Mouse (Mus musculus): Measurements from ENCODE around the gene Tnik. TPM values are rescaled to one million over a fixed set of nuclear protein-coding genes. Genes with fewer than 3 reads are reported as not detected.
A peak's percentile ranks its signal among the peaks of the same experiment; 100 is the strongest.

The Tnik gene
- polyA plus RNA-seq, 1 experiment from 2014 or later = 10.3 TPM

GRCm38 (mm10) chr3:28591345-28591744 lies 328.3 kb downstream of the Tnik start:
- no peaks in the 10 kb centered on the region for H3K9me3 ChIP-seq (replicated peaks)
- H3K27ac ChIP-seq = no peak overlapping the region
- no peaks in the 10 kb centered on the region for H3K36me3 ChIP-seq
- H3K27me3 ChIP-seq = no peaks in the 10 kb centered on the region
- H3K4me3 ChIP-seq = no peak overlapping the region
- H3K4me2 ChIP-seq = no peak overlapping the region
- peaks cover 8% of the 10 kb centered on the region for H3K4me1 ChIP-seq (replicated peaks)
- no peak for ATAC-seq (replicated peaks; ENCODE audit: insufficient number of reproducible peaks, insufficient read depth, low FRiP score, low read depth)
- no peak overlapping the region for H3K9ac ChIP-seq
- 61% methylated on average over 7 of the region's 7 CpGs for WGBS

DNA sequence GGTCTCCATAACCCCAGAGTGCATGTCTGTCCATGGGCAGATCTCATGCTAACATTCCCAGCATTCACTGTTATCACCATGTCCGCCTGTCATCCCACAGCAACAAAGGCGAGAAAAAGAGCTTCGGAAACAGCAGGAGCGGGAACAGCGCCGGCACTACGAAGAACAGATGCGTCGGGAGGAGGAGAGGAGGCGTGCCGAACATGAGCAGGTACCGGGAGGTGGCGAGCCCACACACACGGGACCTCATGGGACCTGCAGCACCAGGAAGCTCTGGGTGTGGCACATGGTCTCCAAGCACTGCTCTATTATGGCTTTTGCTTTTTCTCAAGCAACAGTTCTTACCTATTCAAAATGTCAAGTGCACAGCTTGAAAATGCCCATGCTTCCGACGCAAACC lies 330.9 kb downstream of the Tnik start:
- 85% methylated on average over 16 of the region's 16 CpGs for WGBS
- Histone ChIP-seq H3K27me3 (no peaks in the 10 kb centered on the region), H3K9ac (no peak overlapping the region), H3K27ac (no peak overlapping the region), H3K4me2 (no peak overlapping the region), H3K4me3 (no peak overlapping the region), H3K4me1 (replicated peaks) (peaks cover 8% of the 10 kb centered on the region), H3K9me3 (replicated peaks) (no peaks in the 10 kb centered on the region), H3K36me3 (peaks cover 4% of the 10 kb centered on the region; the same call in 1 of the 2 replicates)
- no peak for ATAC-seq (replicated peaks; ENCODE audit: insufficient number of reproducible peaks, insufficient read depth, low FRiP score, low read depth)

GRCm38 (mm10) chr3:28599476-28599875 lies 336.5 kb downstream of the Tnik start:
- Histone ChIP-seq H3K27me3 (no peaks in the 10 kb centered on the region), H3K9me3 (replicated peaks) (no peaks in the 10 kb centered on the region), H3K4me3 (no peak overlapping the region), H3K36me3 (peaks cover 9% of the 10 kb centered on the region; the same call in 1 of the 2 replicates), H3K4me1 (replicated peaks) (no peaks in the 10 kb centered on the region; the same call in 1 of the 2 replicates), H3K9ac (no peak overlapping the region), H3K4me2 (no peak overlapping the region), H3K27ac (no peak overlapping the region)
- WGBS = 81% methylated on average over 2 of the region's 2 CpGs
- no peak for ATAC-seq (replicated peaks; ENCODE audit: insufficient number of reproducible peaks, insufficient read depth, low FRiP score, low read depth)

DNA sequence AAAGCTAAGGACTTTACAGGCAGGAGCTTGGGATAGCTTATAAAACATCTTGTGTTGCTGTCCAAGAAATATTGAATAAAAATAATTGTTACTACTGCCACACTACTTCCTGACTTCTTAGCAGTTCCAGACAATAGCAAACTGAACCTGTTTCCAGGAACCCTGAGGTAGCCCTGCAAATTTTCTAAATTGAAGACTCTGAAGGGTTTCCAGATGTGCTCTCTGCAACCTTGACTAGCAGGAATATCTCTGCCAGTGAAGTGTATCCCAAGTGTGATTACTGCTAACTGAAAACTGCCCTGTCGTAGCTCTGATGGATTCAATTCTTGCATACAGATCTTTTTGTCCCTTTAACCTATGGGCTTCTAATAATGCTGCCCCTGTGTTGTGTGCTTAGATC lies 343.7 kb downstream of the Tnik start:
- 53% methylated on average over 1 of the region's 1 CpGs for WGBS
- H3K36me3 ChIP-seq = peaks cover 5% of the 10 kb centered on the region; the same call in 1 of the 2 replicates
- H3K4me3 ChIP-seq = no peak overlapping the region
- H3K9me3 ChIP-seq (replicated peaks) = no peaks in the 10 kb centered on the region
- H3K4me2 ChIP-seq = no peak overlapping the region
- ATAC-seq (replicated peaks; ENCODE audit: insufficient number of reproducible peaks, insufficient read depth, low FRiP score, low read depth) = no peak
- no peak overlapping the region for H3K27ac ChIP-seq
- no peaks in the 10 kb centered on the region for H3K27me3 ChIP-seq
- no peaks in the 10 kb centered on the region for H3K4me1 ChIP-seq (replicated peaks)
- no peak overlapping the region for H3K9ac ChIP-seq

DNA sequence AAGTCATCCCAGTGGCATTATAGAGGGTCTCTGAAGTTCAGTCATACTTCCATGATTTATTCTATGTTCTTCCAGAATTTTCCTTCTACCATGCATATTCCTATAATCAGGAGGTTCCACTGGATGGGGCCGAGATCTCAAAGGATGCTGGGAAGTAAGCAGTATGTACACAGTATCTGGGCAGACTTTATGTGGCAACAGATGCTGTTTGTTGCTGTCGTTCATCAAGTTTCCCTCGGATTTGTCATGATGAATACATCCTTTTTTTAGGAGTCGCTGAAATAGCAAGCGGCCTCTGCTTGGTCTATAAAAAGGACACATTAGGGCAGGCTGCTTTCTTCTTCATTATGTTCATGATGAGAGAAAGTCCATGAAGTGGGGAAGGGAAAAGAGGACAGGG lies 349.3 kb downstream of the Tnik start:
- Histone ChIP-seq H3K4me3 (no peak overlapping the region), H3K4me1 (replicated peaks) (no peaks in the 10 kb centered on the region), H3K27ac (no peak overlapping the region), H3K4me2 (no peak overlapping the region), H3K9ac (no peak overlapping the region), H3K27me3 (no peaks in the 10 kb centered on the region), H3K36me3 (no peaks in the 10 kb centered on the region), H3K9me3 (replicated peaks) (no peaks in the 10 kb centered on the region)
- ATAC-seq (replicated peaks; ENCODE audit: insufficient number of reproducible peaks, insufficient read depth, low FRiP score, low read depth) = no peak
- 77% methylated on average over 5 of the region's 5 CpGs for WGBS

DNA sequence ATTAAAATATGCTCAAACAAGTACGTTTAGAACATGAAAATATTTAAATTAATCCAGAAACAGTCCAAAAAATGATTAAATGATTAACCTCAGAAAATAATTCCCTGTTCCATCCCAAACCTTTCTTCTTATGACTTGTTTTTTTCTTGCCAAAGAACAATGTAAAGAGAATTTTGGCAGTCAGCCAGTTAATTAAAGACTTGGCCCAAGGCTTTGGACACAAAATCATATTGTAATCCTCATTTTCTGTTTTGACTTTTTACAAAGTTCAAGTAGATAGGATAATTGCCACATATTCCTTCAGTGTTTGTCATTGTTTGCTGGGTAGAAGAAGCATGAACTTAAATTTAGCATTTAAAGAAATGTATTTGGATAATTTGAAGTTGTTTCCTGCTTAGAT lies 353.4 kb downstream of the Tnik start:
- ATAC-seq (replicated peaks; ENCODE audit: insufficient number of reproducible peaks, insufficient read depth, low FRiP score, low read depth) = no peak
- no peaks in the 10 kb centered on the region for H3K9me3 ChIP-seq (replicated peaks)
- H3K4me1 ChIP-seq (replicated peaks) = no peaks in the 10 kb centered on the region
- H3K27me3 ChIP-seq = no peaks in the 10 kb centered on the region
- no peaks in the 10 kb centered on the region for H3K36me3 ChIP-seq
- no peak overlapping the region for H3K4me3 ChIP-seq
- 63% methylated on average over 1 of the region's 1 CpGs for WGBS
- no peak overlapping the region for H3K9ac ChIP-seq
- H3K27ac ChIP-seq = no peak overlapping the region
- H3K4me2 ChIP-seq = no peak overlapping the region

DNA sequence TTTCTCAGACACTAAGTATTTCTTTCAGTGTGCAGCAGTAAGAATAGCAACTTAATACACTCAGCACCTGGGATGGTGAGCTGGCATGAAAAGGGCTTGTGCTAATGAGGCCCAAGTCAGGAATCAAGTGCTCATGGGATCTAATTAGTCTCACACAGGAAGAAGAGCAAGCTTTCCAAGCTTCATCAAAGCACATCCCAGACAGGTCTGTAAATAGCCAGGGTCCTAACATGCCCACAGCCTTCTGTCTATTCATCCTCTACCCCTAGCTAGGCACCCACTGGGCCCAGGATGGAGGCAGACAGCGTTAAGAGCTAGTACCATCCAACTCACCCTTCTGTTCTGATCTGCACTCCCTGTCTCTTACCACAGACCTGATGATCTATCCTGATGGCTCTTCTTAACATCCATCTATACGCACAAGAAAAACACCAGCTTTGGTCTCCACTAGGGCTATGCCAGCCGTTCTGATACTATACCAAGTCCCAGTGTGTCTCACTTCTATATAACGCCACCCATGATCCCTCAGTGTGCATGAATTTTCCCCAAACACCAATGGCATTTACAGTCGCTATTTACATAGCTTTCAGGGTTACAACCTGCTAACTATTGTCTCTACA lies 354.1 kb downstream of the Tnik start:
- WGBS = 87% methylated on average over 5 of the region's 5 CpGs
- Histone ChIP-seq H3K4me3 (no peak overlapping the region), H3K27ac (no peak overlapping the region), H3K9ac (no peak overlapping the region), H3K9me3 (replicated peaks) (no peaks in the 10 kb centered on the region), H3K36me3 (no peaks in the 10 kb centered on the region), H3K27me3 (no peaks in the 10 kb centered on the region), H3K4me2 (no peak overlapping the region), H3K4me1 (replicated peaks) (no peaks in the 10 kb centered on the region)
- no peak for ATAC-seq (replicated peaks; ENCODE audit: insufficient number of reproducible peaks, insufficient read depth, low FRiP score, low read depth)

GRCm38 (mm10) chr3:28621792-28622191 lies 358.8 kb downstream of the Tnik start:
- Histone ChIP-seq H3K9ac (no peak overlapping the region), H3K36me3 (peaks cover 5% of the 10 kb centered on the region; the same call in 1 of the 2 replicates), H3K27ac (no peak overlapping the region), H3K9me3 (replicated peaks) (no peaks in the 10 kb centered on the region), H3K4me3 (no peak overlapping the region), H3K27me3 (no peaks in the 10 kb centered on the region), H3K4me1 (replicated peaks) (no peaks in the 10 kb centered on the region), H3K4me2 (no peak overlapping the region)
- ATAC-seq (replicated peaks; ENCODE audit: insufficient number of reproducible peaks, insufficient read depth, low FRiP score, low read depth) = no peak
- 71% methylated on average over 2 of the region's 2 CpGs for WGBS

DNA sequence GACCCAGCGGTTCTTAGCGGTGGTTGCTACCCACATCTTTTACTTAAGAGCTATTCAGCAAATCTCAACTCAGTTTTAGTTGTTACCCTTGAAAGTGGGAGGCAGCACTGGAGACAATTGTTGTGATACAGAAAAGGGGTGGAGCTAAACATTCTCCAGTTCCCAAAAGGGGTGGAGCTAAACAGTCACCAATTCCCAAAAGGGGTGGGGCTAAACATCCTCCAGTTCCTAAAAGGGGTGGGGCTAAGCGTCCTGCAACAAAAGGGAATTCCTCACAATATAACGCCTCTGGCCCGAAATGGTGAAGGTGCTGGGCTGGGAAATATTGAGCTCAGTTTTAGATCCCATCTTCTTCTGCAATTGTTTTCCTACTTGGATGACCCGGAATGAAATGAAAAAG lies 363.8 kb downstream of the Tnik start:
- Histone ChIP-seq H3K4me2 (no peak overlapping the region), H3K27me3 (no peaks in the 10 kb centered on the region), H3K27ac (no peak overlapping the region), H3K9me3 (replicated peaks) (no peaks in the 10 kb centered on the region), H3K4me3 (no peak overlapping the region), H3K4me1 (replicated peaks) (no peaks in the 10 kb centered on the region), H3K36me3 (peaks cover 5% of the 10 kb centered on the region; the same call in 1 of the 2 replicates), H3K9ac (no peak overlapping the region)
- 89% methylated on average over 6 of the region's 6 CpGs for WGBS
- ATAC-seq (replicated peaks; ENCODE audit: insufficient number of reproducible peaks, insufficient read depth, low FRiP score, low read depth) = no peak

- H3K36me3 ChIP-seq = peaks cover 3% of the 10 kb centered on the region; the same call in 1 of the 2 replicates
- no peaks in the 10 kb centered on the region for H3K27me3 ChIP-seq
- no peak overlapping the region for H3K9ac ChIP-seq
- peaks cover 17% of the 10 kb centered on the region for H3K4me1 ChIP-seq (replicated peaks)
- no peaks in the 10 kb centered on the region for H3K9me3 ChIP-seq (replicated peaks)
- H3K4me3 ChIP-seq = no peak overlapping the region
- 33% methylated on average over 4 of the region's 4 CpGs for WGBS
- no peak overlapping the region for H3K4me2 ChIP-seq
- H3K27ac ChIP-seq = peak overlapping the region; percentile 42; the same call in 1 of the 2 replicates
- no peak; the same call in 1 of the 2 replicates for ATAC-seq (replicated peaks; ENCODE audit: insufficient number of reproducible peaks, insufficient read depth, low FRiP score, low read depth)
These were observed 373.8 kb downstream of the Tnik start for GRCm38 (mm10) chr3:28636778-28637177.

DNA sequence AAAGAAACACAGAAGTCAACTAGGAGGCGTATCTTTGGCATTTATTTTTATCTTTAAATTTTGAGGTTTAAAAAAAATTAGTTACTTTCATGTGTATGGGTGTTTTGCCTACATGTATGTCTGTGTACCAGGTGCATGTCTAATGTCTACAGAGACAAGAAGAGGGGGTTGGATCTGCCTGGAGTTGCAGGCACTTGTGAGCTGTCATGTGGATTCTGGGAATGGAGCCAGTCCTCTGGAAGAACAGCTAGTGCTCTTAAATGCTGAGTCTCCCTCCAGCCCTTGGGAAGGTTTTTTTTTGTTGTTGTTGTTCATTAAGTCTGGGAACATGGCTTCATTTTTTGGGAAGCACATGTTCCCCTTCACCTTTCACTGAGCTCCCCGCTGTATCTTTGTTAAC lies 375.9 kb downstream of the Tnik start:
- H3K27ac ChIP-seq = peak overlapping the region; percentile 67
- ATAC-seq (replicated peaks; ENCODE audit: insufficient number of reproducible peaks, insufficient read depth, low FRiP score, low read depth) = no peak
- no peak overlapping the region for H3K4me2 ChIP-seq
- no peaks in the 10 kb centered on the region for H3K9me3 ChIP-seq (replicated peaks)
- H3K9ac ChIP-seq = no peak overlapping the region
- WGBS = 55% methylated on average over 2 of the region's 2 CpGs
- H3K27me3 ChIP-seq = no peaks in the 10 kb centered on the region
- H3K36me3 ChIP-seq = peaks cover 3% of the 10 kb centered on the region; the same call in 1 of the 2 replicates
- H3K4me3 ChIP-seq = no peak overlapping the region
- H3K4me1 ChIP-seq (replicated peaks) = peaks cover 17% of the 10 kb centered on the region

DNA sequence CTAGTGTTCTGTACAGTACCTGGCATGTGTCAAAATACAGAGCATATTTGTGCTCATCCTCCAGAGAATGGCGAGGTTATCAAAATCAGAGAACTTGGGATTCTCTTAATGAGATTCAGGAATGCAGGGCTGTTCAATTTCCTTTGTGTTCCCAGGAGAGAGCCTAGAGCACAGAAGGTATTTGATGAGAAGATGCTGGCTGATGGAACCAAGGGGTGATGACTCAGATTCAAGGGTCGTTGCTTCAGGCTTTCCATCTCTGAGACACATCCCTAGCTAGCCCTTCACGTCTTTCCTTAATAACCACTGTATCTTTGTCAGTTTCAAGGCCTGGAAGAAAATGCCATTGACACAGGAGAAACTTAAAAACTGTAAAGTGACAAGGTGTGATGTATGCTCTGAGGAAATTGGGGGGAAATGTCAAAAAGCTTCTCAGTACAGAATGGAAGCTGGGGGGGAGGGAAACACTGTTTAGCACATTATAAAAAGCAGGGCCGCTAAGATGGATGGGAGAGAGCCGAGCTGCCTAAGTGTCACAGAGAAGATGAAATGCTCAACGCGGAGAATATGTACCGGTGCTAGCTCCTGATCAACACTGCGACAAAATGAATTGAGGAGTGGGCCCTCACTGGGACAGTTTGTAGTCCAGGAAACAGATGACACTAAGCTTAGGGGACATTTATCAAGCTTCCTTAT lies 380.4 kb downstream of the Tnik start:
- 66% methylated on average over 9 of the region's 9 CpGs for WGBS
- Histone ChIP-seq H3K4me1 (replicated peaks) (peaks cover 10% of the 10 kb centered on the region), H3K9me3 (replicated peaks) (no peaks in the 10 kb centered on the region), H3K27ac (no peak overlapping the region), H3K27me3 (no peaks in the 10 kb centered on the region), H3K4me3 (no peak overlapping the region), H3K4me2 (no peak overlapping the region), H3K9ac (no peak overlapping the region), H3K36me3 (peaks cover 6% of the 10 kb centered on the region; the same call in 1 of the 2 replicates)
- ATAC-seq (replicated peaks; ENCODE audit: insufficient number of reproducible peaks, insufficient read depth, low FRiP score, low read depth) = no peak
